Mouse (Mus musculus) left cerebral cortex, adult 8-10 months (tissue): ENCODE results near the gene Ltbp1. TPM values are rescaled to one million over a fixed set of nuclear protein-coding genes. Genes with fewer than 3 reads are reported as not detected.

Source experiments
- DNase-seq, 2 experiments: peaks; one replicate each; pipeline ENCODE4 v3.0.0; 2022; ENCODE audit warnings: low spot score in 2 of 2
- total RNA-seq, 4 experiments: library from RNA; stranded (reverse); gene quantifications; 2 replicates each; pipeline ENCODE4 v1.2.4; 2022

Gene Ltbp1
- total RNA-seq, 4 experiments from 2014 or later, result 7.6 to 9.1 (median 8.0) TPM

DNA sequence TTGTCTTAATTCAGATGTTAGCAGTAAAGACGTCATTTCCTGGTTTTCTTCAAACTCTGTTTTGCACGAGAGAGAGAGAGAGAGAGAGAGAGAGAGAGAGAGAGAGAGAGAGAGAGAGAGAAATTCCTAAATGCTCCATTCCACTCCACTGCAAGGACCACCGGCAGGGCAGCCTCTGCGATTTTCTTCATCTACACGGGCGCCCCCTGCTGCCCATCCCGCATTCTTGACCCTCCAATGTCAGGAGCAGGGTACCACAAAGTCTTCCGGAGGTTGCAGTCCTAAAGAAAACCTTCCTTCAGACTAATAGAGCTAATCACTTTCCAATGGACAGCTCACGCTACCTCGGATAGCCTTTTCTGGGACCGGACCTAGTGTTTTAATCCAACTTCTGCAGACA is 548 bp upstream of the Ltbp1 start:
- DNase-seq, result peak in 1 of 2 experiments; percentile 45

DNA sequence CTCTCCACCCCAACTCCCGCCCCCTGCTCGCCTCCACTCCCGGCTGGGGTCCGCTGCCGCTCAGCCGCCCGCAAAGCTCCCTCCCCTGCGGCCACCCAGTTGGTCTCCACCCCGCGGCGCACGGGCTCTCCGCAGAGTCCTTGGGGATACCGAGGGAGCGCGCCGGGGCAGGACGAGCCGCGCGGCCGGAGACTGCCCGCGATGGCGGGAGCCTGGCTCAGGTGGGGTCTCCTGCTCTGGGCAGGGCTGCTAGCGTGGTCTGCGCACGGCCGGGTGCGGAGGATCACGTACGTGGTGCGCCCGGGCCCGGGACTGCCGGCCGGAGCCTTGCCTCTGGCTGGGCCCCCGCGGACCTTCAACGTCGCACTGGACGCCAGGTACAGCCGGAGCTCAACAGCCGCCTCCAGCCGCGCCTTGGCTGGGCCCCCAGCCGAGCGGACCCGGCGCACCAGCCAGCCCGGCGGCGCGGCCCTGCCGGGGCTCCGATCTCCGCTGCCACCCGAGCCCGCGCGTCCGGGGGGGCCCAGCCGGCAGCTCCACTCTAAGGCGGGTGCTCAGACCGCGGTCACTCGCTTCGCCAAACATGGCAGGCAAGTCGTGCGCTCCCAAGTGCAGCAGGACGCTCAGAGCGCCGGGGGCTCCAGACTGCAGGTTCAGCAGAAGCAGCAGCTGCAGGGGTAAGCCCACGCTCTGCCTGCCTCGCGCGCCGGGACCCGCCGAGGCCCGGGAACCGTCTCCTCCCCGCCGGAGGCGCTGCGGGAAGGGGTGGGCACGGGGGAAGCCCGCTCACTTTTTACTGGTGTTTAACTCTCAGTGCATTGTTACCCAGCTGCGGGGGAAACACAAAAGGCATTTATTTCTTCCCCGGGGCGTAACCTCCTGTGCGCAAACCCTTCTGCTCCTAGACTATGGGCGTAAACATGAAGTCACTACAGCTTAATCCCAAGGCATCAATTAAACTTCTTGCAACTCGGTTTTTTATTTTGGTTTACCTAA is 615 bp downstream of the Ltbp1 start:
- DNase-seq, result peak in 1 of 2 experiments; percentile 20

GRCm38 (mm10) chr17:75010955-75011354 is 5.6 kb downstream of the Ltbp1 start:
- no peak for DNase-seq

- no peak for DNase-seq
Observed at GRCm38 (mm10) chr17:75013211-75013610, 7.8 kb downstream of the Ltbp1 start.

- DNase-seq, result peak in 1 of 2 experiments; percentile 19
Observed at GRCm38 (mm10) chr17:75013868-75014267, 8.5 kb downstream of the Ltbp1 start.

- no peak for DNase-seq
Observed at GRCm38 (mm10) chr17:75014601-75015356, 9.4 kb downstream of the Ltbp1 start.

DNA sequence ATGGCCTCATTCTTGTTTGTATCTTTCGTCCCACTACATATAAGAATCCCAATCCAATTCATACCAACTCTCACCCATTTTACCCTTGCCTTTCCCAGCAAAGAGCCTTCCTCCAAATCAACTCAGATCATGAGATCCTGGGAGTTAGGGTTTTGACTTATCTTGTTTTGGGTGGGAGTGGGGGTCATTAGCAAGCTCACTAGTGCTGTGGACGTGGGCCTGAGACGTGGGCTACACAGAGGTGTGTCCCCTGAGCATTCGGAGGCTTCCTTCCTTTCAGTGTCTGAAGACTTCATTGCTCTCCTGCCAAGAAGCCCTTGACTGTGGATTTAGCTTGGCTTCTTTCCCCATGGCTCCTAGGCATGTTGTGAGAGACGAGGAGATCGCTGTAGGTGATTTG is 10.2 kb downstream of the Ltbp1 start:
- DNase-seq, result no peak

DNA sequence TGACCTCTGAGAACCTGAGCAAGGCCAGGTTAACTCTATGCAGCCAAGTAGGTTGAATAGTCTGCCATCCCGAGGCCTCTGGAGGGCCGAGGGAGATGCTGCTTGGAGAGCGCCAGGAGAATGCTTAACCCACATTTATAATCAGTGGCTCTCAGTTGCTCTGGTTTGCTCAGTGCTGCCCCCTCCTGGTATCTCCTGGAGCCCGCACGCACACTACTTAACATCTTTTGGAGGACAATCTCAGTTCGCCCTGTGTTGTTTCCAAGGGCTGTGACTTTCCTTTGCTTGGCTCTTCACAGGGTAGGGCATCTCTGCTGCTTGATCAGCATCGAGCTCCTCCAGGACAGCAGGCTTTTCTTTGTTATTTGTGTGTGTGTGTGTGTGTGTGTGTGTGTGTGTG is 12.1 kb downstream of the Ltbp1 start:
- no peak for DNase-seq

GRCm38 (mm10) chr17:75018142-75018541 is 12.8 kb downstream of the Ltbp1 start:
- DNase-seq, result no peak

DNA sequence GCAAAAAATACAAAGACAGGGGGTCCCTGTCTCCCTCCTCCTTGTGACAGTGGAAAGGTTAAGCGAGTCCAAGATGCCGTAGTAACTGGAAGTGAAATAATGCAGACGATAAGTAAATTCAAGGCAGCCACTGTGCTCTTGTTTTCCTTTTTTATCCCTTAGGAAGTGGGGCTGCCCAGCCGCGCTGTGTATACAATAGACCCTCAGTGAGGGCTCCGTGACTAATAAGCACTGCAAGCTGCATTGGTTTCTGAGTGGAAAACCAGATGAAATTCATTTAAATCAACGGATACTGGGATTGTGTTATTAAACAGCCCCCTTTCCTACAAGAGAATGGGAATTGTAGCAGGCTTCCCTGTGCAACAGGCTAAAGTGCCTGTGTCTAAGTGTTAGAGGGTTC is 14.7 kb downstream of the Ltbp1 start:
- DNase-seq, result no peak

DNA sequence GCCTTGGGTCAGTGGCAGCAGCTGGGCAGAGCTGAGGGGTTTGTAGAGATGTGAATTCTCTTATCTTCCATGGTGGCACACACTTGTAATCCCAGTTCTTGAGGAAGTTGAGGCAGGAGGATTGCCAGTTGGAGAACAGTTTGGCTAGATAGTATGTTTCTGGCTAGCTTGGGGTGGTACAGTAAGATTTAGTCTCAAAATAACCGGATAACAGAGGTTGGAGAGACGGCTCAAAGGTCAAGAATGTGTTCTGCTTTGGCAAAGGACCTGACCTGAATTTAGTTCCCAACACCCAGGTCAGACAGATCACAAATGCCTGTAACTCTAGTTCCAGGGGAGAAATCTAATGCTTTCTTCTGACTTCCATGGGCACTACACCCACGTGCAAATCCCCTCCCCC is 15.3 kb downstream of the Ltbp1 start:
- DNase-seq, result no peak

GRCm38 (mm10) chr17:75027358-75028131 is 22.2 kb downstream of the Ltbp1 start:
- no peak for DNase-seq

DNA sequence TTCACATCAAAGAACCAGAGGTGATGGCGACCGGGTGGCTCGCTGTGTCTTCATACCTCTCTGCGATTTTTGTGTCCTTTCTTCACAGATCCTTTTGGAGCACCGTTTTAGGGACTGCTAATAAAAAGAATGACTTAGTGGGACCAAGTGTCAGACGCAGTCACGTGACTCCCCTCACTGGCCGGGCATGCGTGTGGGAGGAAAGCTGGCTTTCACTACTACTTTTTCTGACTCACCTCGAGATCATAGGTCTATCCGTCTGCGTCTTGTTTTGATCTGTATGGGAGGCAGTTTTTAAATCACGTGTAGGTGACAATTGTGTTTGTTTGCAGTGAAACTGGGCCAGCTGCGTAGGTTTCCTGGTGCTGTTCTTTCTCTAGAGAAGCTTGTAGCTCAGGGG is 28.0 kb downstream of the Ltbp1 start:
- DNase-seq, result no peak

GRCm38 (mm10) chr17:75033872-75034615 is 28.7 kb downstream of the Ltbp1 start:
- no peak for DNase-seq

- DNase-seq, result no peak
Observed at GRCm38 (mm10) chr17:75036881-75037280, 31.5 kb downstream of the Ltbp1 start.

DNA sequence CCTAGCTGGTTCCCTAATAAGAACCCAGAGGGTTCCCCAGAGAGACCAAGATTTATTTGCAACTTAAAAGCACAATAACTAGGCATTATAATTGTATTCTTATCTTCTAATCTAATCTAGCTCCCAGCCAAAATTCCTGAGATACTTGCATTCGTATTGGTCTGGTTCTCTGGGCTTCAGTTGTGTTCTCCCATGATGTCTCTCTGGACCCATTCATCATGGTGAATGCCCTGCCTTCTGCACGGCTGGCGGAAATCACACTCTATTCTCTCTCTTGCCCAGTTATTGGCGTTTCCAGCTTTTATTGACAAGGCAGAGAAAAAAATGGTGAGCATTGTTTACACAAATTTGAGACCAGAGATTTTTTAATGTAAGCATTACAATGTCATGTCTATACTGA is 33.6 kb downstream of the Ltbp1 start:
- no peak for DNase-seq

DNA sequence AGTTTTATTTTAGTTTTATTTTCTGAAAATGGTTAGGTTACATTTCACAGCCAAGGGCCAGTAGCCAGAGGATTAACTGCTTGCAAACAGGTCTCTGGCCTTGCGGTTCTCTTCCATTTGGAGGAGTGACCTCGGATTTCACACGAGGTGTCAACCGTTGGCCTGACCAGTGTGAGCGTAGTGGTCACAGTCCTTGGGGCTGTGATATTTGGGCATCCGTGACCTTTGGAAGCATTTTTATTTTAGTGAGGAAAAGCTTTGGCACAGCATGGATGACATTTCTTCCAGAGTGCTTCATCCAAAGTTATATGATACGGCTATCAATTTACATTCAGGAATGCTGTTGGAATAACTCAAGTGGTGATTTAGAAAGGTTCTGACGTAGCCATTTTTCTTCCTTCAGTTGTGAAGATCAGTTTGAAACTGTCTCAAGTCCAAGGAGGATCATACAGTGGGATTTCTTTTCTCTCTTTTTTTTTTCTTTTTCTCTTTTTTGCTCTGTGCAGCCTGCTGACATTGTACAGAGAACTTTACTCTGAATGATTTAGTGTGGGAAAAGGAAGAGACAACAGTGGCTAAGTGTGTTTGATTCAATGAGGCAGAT is 44.1 kb downstream of the Ltbp1 start:
- no peak for DNase-seq

GRCm38 (mm10) chr17:75051440-75051925 is 46.1 kb downstream of the Ltbp1 start:
- no peak for DNase-seq

DNA sequence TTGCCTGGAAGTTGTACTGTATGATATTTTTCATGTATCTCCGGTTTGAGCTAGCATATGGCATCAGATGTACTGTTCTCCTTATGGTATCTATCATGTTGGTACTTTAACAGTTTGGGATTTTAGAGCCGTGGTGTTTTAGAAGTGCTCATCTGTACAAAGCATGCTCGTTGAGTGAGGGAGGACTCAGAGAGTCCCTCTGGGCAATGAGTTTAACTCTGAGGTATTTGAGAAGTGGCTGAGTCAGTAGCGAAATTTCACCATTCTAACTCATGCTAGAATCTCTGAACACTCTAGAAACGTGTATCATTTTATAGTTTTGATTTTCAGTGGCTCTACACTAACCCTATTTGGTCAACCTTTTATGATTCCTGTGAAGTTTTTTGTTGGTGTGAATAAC is 49.9 kb downstream of the Ltbp1 start:
- DNase-seq, result no peak

DNA sequence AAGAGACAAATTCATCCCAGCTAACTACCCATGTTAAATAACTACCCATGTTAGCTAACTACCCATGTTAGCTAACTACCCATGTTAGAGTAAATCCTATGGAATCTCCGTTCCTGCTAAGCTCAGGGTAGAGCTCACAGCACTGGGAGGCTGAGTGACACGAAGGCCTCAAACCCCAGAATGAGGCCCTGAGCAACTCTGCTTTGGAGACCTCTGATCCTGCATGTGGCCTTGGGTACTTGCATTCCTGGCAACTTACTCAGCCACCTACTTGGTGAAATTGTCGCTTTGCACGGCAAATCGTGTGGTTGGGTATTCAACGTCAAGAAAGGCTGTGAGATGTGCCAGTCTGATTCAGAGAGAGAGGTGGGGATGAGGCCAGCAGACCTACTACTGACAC is 50.6 kb downstream of the Ltbp1 start:
- DNase-seq, result no peak
